Mouse (Mus musculus) urinary bladder, postnatal 25 days (tissue): Measurements from ENCODE around the gene Il1a.

Experiments
- DNase-seq: peaks from one replicate; pipeline ENCODE4 v3.0.0; 2022; ENCODE audit warnings: low spot score

The Il1a gene

DNA sequence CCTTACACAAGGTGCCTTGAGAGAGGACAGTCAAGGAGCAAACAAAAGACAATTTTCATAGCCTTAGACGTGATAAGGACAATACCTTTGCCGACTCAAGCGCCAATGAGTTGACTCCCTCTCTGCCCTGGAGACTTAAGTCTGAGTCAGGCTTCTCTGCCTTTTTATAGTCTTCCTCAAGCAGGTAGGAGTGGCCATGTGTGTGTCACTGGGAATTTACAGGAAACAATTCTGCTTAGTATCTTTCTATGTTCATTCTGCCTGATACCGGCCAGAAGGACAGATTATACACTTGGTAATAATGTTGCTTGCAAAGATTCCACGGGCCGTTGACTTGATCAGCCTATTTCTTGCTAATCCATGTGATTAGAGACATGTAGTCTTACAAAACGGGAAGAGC, at the start of gene Il1a:
Gene Il1a, minus strand, starts transcription at position 137 of the 400 bp plus-strand sequence.
- no peak for DNase-seq

DNA sequence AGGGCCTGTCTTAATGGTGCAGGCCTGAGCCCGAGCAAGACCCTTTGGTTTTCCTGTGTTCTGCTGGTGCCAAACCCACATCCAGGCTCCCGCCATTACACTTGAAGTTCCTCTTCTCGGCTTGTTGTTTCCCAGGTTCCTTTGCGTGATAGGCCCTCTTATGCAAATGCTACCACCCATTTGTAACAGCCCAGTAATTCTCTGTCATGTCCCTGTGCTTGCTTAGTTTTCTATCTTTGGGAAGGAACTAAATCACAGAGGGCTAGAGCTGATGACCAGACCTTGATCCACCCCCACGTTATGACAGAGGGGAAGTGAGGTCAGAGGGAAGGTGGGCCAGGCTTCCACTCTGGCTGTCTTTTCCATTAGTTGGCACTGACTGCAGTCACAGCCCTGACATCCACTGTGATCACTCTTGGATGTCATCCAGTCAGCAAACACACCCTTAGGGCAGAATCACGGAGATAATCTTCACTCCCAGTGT, 28.4 kb upstream of the Il1a start:
- DNase-seq: no peak

DNA sequence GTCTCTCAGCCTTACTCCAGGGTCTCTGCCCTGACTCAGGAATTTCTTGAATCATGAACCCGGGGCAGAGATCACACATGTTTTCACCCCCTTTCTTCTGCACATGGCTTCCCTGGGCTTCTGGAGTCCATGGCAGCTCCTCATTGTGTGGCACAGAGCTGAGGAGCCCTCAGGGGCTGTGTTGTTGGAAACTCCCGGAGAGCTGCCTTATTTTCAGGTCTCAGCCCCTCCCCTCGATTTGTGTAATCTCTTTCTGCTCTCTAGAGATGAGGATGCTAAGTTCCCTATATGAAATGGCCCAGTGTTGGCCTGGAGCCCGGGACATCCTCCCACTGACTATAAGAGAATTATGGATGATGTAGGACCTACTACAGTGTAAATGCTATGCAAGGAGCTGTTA, 23.7 kb upstream of the Il1a start:
- no peak for DNase-seq

DNA sequence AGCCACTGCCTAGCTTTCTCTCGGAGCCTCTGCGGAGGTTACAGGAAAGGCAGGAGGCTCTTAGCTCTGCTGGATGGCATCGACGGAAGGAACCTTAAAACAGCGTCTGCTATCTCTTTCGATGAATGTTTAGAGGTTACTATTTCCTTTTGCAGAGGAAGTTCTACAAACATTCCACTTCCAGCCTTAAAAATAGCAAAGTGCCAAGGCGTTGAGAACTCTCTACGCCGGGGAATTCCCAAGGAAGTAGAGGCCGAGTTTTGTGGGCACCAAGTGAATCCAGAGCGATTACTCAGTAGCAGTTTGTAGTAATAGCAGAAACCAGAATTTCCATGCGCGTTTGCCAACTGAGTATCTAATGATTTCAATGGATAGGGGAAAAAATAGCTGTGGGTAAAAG, 20.8 kb upstream of the Il1a start:
- DNase-seq: no peak

- no peak for DNase-seq
Observed at GRCm38 (mm10) chr2:129330024-129330423, 20.3 kb upstream of the Il1a start.

DNA sequence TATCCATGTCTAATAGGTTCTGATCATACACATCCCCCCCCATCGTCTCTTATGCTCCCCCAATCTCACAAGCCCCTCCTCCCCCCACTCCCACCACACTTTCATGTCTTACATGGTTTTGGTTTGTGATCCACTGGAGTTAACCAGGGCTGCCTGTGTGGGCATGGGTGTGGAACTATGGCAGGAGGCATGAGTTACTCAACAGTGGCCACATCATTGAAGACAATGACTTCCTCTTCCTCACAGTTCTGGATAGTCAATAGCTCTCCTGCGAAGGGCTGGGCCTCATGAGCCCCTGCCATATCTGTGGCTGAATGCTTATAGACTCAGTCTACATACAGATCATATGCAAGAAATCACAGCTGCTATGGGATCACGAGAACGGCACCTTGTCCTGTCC, 18.5 kb upstream of the Il1a start:
- no peak for DNase-seq

GRCm38 (mm10) chr2:129324216-129324615, 14.4 kb upstream of the Il1a start:
- peak; percentile 33 for DNase-seq

GRCm38 (mm10) chr2:129322117-129322635, 12.4 kb upstream of the Il1a start:
- DNase-seq: no peak

DNA sequence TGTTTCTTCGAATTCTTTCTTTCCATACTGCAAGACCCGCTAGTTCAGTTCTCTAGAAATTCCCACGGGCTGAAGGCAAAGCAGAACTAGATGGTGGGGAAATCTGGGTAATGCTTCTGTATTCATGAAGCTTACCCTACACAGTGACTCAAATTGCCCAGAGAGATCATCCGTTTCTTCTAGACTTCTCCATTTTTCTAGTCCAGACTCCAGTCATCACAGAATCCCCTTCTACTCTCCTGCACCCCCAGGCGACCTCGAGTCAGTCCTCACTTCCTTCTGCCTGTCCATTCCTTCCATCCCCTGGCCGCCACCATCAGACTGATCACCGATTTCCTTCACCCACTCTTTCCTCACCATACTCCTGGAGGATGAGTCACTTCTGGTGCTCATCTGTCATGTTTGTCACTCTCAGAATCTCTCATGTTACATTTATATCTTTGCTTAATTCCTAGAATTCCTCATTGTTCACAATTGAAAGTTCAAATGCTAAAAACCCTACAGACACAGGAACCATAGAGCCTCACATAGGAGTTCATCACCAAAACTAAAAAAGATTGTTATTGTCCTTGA, 10.3 kb upstream of the Il1a start:
- DNase-seq: no peak

DNA sequence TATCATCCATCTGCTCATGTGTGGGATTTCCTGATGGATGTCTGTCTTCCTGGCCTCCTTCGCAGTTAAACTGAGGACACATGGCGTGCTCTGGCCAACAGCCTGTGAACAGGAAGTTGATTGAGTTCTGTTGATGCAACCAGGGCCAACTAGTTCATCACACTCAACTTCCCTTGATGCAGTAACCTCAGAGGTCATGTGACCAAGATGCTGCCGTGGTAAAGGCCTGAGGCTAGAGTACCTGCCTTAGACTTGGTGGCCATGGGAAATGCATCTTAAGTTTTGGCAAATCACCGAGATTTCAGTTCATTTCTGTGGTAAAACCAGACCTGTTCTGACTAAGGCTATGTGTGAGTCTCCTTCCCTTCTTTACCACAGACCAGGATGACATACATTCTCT, 6.1 kb upstream of the Il1a start:
- no peak for DNase-seq

GRCm38 (mm10) chr2:129314880-129315279, 5.1 kb upstream of the Il1a start:
- no peak for DNase-seq

- no peak for DNase-seq
Observed at GRCm38 (mm10) chr2:129313934-129314333, 4.2 kb upstream of the Il1a start.

DNA sequence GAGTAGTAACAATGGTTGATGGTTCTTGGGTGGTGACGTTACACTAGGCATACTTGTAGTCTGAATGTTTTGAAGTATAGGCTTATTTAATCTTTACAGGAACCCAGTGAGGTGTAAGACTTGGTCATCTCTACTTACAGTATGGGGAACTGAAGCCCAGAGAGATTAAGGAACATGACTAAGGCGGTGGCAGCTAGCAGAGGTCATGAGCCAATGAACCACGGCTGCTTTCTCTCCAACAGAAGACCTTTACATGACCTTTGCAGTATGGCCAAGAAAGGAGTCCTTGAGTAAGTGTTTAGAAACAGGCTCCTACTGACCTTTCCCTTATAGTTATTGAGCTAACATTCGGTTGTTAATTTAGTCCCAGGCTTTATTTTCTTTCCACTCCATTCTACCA, 3.8 kb downstream of the Il1a start:
- no peak for DNase-seq

DNA sequence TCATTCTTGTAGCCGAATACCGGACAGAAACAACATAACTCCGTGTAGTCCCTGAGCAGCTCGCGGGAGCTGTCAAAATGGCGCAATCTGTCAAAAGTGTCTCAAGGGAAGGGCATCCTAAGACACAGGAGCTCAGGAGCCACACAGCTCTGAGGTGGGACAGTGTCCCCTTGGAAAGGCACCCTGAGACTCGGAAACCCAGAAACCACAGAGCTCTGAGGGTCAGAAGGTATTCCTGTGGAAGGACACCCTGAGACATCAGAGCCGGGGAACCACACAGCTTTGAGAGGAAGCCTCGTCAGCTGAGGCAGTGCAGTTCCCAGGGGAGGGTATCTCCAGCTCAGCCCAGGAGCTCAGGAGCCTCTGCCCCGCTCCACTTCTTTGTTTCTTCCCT, 12.2 kb downstream of the Il1a start:
- DNase-seq: no peak

DNA sequence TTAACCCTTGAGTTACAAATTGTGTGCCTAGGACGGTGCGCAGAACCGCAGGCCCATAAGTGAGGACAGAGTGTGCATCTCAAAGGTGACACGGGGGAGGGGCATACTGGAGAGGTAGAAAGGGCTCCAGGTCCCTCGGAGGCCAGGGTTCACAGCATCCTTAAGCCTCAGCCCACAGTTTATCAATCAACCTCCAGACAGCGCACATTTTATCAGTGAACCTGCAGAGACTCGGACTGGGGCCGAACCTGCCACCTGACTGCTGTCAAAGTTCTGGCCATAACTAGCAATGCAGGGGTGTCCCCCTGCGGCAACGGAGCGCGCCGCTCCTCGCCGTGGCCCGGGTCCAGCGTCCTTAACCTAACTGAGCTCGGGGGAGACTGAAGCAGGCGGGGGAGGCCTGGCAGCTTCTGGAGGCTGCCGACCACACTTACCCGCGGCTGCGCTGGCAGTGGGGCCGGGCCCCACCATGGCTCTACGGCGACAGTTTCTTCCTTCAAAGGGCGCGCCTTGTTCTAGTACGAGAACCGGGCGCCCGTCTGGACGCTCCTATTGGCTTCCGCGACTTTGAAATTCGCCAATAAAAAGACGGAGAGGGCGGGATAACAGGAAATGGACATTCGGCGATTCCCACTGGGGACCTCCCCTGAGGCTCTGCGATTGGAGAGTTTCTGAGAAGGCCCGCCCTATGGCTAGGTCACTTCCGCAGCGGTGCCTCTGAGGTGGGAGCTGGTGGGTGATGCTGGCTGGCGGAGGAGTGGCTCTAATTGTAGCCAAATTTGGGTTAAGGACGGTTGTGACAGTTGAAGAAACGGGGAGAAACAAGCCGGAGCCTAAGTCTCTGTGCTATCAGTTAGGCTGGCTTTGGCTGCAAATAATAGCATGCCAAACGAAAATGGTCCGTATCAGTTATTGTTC, 12.8 kb downstream of the Il1a start, which contains the start of gene Ckap2l:
Gene Ckap2l, minus strand, starts transcription at position 542 of the 918 bp plus-strand sequence.
- peak; percentile 91 for DNase-seq

DNA sequence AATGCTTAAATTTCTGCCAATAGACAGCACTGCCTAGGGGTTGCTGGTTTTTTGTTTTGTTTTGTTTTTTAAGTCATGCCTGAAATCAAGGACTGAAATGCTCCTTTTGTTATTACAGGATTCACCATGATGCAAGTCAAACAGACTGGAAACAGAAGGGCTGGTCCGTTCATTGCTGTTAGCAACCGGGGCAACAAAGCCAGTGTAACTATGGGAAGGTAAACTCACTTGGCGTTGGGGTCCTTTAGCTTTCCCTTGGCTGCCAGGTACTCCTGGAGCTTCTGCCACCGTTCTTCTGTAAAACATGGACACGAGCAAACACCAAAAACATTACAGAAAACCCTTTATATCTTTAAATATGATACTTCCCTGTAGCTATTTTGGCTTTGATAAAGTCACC, 13.7 kb downstream of the Il1a start:
- no peak for DNase-seq

GRCm38 (mm10) chr2:129295075-129295474, 14.7 kb downstream of the Il1a start:
- DNase-seq: no peak

DNA sequence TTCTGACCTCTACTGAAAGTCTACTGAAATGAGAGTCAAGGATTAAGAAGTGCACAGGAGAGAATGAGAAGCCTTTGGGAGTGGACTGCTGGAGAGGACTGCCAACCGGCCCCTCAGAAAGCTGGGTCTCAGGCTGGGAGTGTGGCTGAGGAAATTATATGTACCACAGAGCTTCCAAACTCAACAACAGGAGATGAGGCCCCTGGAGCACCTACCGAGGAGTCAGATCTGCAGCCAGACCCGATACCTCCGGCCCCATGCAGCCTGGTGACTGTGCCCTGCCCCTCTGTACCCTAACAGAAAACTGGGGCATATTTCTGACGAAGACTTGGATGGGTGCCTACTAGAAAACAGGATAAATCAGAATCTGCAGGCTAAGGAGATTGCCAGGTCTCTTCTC, 35.9 kb downstream of the Il1a start:
- DNase-seq: no peak

- no peak for DNase-seq
Observed at GRCm38 (mm10) chr2:129270621-129271020, 39.2 kb downstream of the Il1a start.

DNA sequence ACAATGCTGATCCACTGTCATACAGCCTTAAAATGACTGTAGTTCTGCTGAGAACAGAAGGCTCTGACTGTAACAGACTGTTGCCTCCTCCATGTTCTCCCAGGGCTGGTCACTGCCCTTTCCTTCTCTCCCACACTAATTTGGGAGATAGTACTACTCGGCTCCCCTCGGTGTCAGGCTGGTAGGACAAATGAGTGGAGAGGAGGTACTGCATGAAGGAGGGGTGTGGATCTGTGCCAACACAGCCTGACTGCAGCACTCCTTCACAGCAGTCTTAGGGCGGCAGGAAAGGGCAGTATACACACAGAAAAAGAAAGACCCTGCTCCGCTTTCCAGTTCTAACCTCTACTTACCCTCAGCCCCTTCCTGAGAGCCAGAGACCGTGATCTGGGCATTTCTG, 39.8 kb downstream of the Il1a start:
- DNase-seq: no peak

- no peak for DNase-seq
Observed at GRCm38 (mm10) chr2:129269161-129269643, 40.6 kb downstream of the Il1a start.

DNA sequence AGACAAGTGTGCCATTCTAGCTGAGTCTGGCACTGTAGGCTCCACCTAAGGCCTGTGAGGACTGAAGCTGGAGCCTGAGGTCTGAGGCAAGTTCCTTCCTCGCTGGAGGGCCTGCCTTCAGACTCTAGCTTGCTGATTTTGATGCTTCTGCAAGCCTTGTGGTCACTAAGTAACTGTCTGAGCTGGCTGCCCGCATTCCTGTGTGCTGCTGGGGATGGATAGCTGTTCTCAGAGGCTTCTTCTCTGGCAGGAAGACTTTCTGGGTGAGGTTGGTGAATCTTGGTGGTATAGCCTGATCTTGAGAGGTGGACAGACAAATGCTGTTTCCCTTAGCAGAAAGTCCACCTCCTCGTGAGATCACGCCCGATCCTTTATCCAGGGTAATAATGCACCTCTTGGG, 42.0 kb downstream of the Il1a start:
- no peak for DNase-seq

DNA sequence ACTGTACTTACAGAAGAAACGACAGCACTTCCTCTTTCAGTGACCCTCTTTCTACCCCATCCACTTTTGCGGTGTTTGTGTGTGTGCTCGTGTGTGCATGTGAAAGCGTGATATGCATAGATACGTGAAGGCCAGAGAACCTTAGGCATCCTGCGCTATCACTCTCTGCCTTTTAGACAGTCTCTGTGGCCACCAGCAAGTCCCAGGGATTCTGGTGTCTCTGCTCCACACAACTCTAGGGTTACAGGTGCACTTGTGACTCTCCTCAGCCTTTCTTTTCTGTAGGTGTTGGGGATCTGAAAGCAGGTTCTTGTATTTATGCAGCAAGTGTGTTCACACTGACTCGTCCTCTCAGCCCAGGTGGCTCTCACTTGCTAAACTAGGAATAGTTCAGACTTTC, 44.5 kb downstream of the Il1a start:
- DNase-seq: no peak
